Mouse (Mus musculus) left cerebral cortex, postnatal 4 days (tissue): ENCODE measurements around the gene Pcgf2. TPM values are rescaled to one million over a fixed set of nuclear protein-coding genes. Genes with fewer than 3 reads are reported as not detected.
A peak's percentile ranks its signal among the peaks of the same experiment; 100 is the strongest.
"Not testable (repeated sequence)": the region's sequence is repeated elsewhere in the genome, so short reads cannot be mapped to it uniquely, and the experiment has no call there.

Experiments
- DNase-seq: peaks from one replicate; pipeline ENCODE4 v3.0.0-alpha.2; 2022
- intact Hi-C: fragments of 180-260 bp; cut with DNase I; formaldehyde crosslinking; loops from one replicate; pipeline ENCODE4 v1.15.1; 2025
- total RNA-seq, 2 experiments: library from RNA; stranded (reverse); gene quantifications; 2 replicates each; pipeline ENCODE4 v1.2.3; 2021

The Pcgf2 gene
- total RNA-seq, 2 experiments from 2014 or later, result 100 to 104 TPM

GRCm38 (mm10) chr11:97718281-97718860, 18.1 kb upstream of the Pcgf2 start:
- intact Hi-C loops, result no loop called here
- no peak for DNase-seq

- no peak for DNase-seq
- intact Hi-C loops, result no loop called here
Measured at GRCm38 (mm10) chr11:97717369-97718280, 17.3 kb upstream of the Pcgf2 start.

- DNase-seq, result no peak
- intact Hi-C loops, result no loop called here
Measured at GRCm38 (mm10) chr11:97716021-97716420, 15.7 kb upstream of the Pcgf2 start.

GRCm38 (mm10) chr11:97714784-97715760, 14.8 kb upstream of the Pcgf2 start:
- intact Hi-C loops, result no loop called here
- no peak for DNase-seq

GRCm38 (mm10) chr11:97714356-97714755, 14.1 kb upstream of the Pcgf2 start:
- DNase-seq, result no peak
- intact Hi-C loops, result no loop called here

- no peak for DNase-seq
- intact Hi-C loops, result no loop called here
Measured at GRCm38 (mm10) chr11:97713896-97714295, 13.6 kb upstream of the Pcgf2 start.

GRCm38 (mm10) chr11:97712286-97712685, 12.0 kb upstream of the Pcgf2 start:
- DNase-seq, result no peak
- intact Hi-C loops, result no loop called here

GRCm38 (mm10) chr11:97711200-97711900, 11.1 kb upstream of the Pcgf2 start:
- no peak for DNase-seq
- intact Hi-C loops, result no loop called here

GRCm38 (mm10) chr11:97710067-97710466, 9.8 kb upstream of the Pcgf2 start:
- intact Hi-C loops, DNase-seq: not testable (repeated sequence)

- intact Hi-C loops, result no loop called here
- peak; percentile 99 for DNase-seq
Measured at GRCm38 (mm10) chr11:97703039-97703826, 2.9 kb upstream of the Pcgf2 start, which contains the start of gene Psmb3. TSS of gene Psmb3 (plus strand) at chr11:97703399.

GRCm38 (mm10) chr11:97702393-97702745, 2.1 kb upstream of the Pcgf2 start:
- peak; percentile 86 for DNase-seq
- intact Hi-C loops, result no loop called here

GRCm38 (mm10) chr11:97701581-97702392, 1.5 kb upstream of the Pcgf2 start:
- intact Hi-C loops, result no loop called here
- DNase-seq, result no peak

- peak; percentile 40 for DNase-seq
Measured at GRCm38 (mm10) chr11:97700746-97701580, 666 bp upstream of the Pcgf2 start.

GRCm38 (mm10) chr11:97699626-97700002, 683 bp downstream of the Pcgf2 start:
- DNase-seq, result peak; percentile 96
- intact Hi-C loops, result loop anchor here (5.0 kb wide), 1 partner anchor 37 kb away; the partner anchor contains the start of gene Mllt6

More at GRCm38 (mm10) chr11:97700746-97701580, 666 bp upstream of the Pcgf2 start:
- intact Hi-C loops, result no loop called here

- DNase-seq, result peak; percentile 85
- intact Hi-C loops, result loop anchor here (5.0 kb wide), 1 partner anchor 37 kb away; the partner anchor contains the start of gene Mllt6
Measured at GRCm38 (mm10) chr11:97698741-97699611, 1.3 kb downstream of the Pcgf2 start.

GRCm38 (mm10) chr11:97697891-97698529, 2.3 kb downstream of the Pcgf2 start:
- DNase-seq, result no peak

More at GRCm38 (mm10) chr11:97697891-97698529, 2.3 kb downstream of the Pcgf2 start:
- intact Hi-C loops, result loop anchor here (5.0 kb wide), 1 partner anchor 36 kb away; the partner anchor contains the start of gene Mllt6
